Mouse (Mus musculus) liver, postnatal 0 days (tissue): Measurements from ENCODE around the gene Uxs1.

Experiments
- CTCF ChIP-seq: sonication (generic); IDR thresholded peaks from 2 replicates; pipeline ENCODE4 v1.5.1; 2016; ENCODE audit warnings: antibody characterized with exemption, low read depth
- EP300 ChIP-seq: IDR thresholded peaks from 2 replicates; pipeline ENCODE4 v1.6.1; 2016; ENCODE audit warnings: antibody characterized with exemption, low read depth, mild to moderate bottlenecking

GRCm38 (mm10) chr1:43766328-43766727 lies 61.3 kb downstream of the Uxs1 start:
- TF ChIP-seq CTCF: no peak
- no peak for TF ChIP-seq EP300
